Mouse (Mus musculus) midbrain, embryonic 12.5 days (tissue): Measurements from ENCODE around the gene Nek10. TPM values are rescaled to one million over a fixed set of nuclear protein-coding genes. Genes with fewer than 3 reads are reported as not detected.
"Not testable (repeated sequence)": the region's sequence is repeated elsewhere in the genome, so short reads cannot be mapped to it uniquely, and the experiment has no call there.

Experiments used
- ATAC-seq: fragments of 200-750 bp; cut with Nextera tagmentation; 2 replicates; pipeline ENCODE4 v1.8.0; 2017; ENCODE audit warnings: low read depth, moderate TSS enrichment, moderate library complexity; ENCODE audit not compliant: low FRiP score
- H3K27ac ChIP-seq: fragments of 300-500 bp; sonication (generic); replicated peaks from 2 replicates; pipeline ENCODE4 v1.5.1; 2016; ENCODE audit warnings: mild to moderate bottlenecking
- H3K27me3 ChIP-seq: fragments of 300-500 bp; sonication (generic); 2 replicates; pipeline ENCODE4 v1.6.1; 2016; ENCODE audit warnings: mild to moderate bottlenecking
- H3K36me3 ChIP-seq: fragments of 300-500 bp; sonication (generic); 2 replicates; pipeline ENCODE4 v1.6.1; 2016
- H3K4me1 ChIP-seq: fragments of 300-500 bp; sonication (generic); 2 replicates; pipeline ENCODE4 v1.6.1; 2016
- H3K4me2 ChIP-seq: fragments of 300-500 bp; sonication (generic); replicated peaks from 2 replicates; pipeline ENCODE4 v1.6.1; 2016; ENCODE audit warnings: mild to moderate bottlenecking, moderate library complexity
- H3K4me3 ChIP-seq: fragments of 300-500 bp; sonication (generic); 2 replicates; pipeline ENCODE4 v1.5.1; 2016; ENCODE audit warnings: mild to moderate bottlenecking
- H3K9ac ChIP-seq: fragments of 300-500 bp; sonication (generic); replicated peaks from 2 replicates; pipeline ENCODE4 v1.6.1; 2016; ENCODE audit warnings: mild to moderate bottlenecking, moderate library complexity
- H3K9me3 ChIP-seq: fragments of 300-500 bp; sonication (generic); 2 replicates; pipeline ENCODE4 v1.6.1; 2016; ENCODE audit warnings: mild to moderate bottlenecking
- WGBS: fragments of 180-500 bp; shearing (Covaris S2); methylation state at CpG from one replicate; pipeline ENCODE4 v1.1.7; 2016; 5-methylcytosine and 5-hydroxymethylcytosine counted together
- polyA plus RNA-seq: library from polyadenylated mRNA; unstranded; fragments of >200 nt; fragmentation: Nextera tagmentation; extraction: Ambion mirVana; gene quantifications from 2 replicates; pipeline ENCODE4 v1.2.1, GENCODE M21; 2016

Nek10 gene
- polyA plus RNA-seq, 1 experiment from 2014 or later, result 0.01 TPM

GRCm38 (mm10) chr14:15034638-15035037 is 231.4 kb downstream of the Nek10 start:
- 79% methylated on average over 8 of the region's 8 CpGs for WGBS
- H3K9ac ChIP-seq, H3K4me3 ChIP-seq: not testable (repeated sequence)

GRCm38 (mm10) chr14:15048186-15048585 is 245.0 kb downstream of the Nek10 start:
- H3K27me3 ChIP-seq, result no peaks in the 10 kb centered on the region
- H3K4me3 ChIP-seq, result no peak overlapping the region
- H3K27ac ChIP-seq, result no peak overlapping the region
- no peaks in the 10 kb centered on the region for H3K36me3 ChIP-seq
- H3K4me2 ChIP-seq, result no peak overlapping the region
- no peaks in the 10 kb centered on the region for H3K4me1 ChIP-seq
- ATAC-seq, result no peak
- H3K9me3 ChIP-seq, result no peaks in the 10 kb centered on the region
- 75% methylated on average over 4 of the region's 4 CpGs for WGBS
- no peak overlapping the region for H3K9ac ChIP-seq

More at GRCm38 (mm10) chr14:15034638-15035037, 231.4 kb downstream of the Nek10 start:
- H3K9me3 ChIP-seq, H3K27me3 ChIP-seq, H3K27ac ChIP-seq, H3K4me2 ChIP-seq, H3K36me3 ChIP-seq, H3K4me1 ChIP-seq, ATAC-seq: not testable (repeated sequence)

- H3K9ac ChIP-seq, result no peak overlapping the region
- H3K4me1 ChIP-seq, result no peaks in the 10 kb centered on the region
These were observed 258.3 kb downstream of the Nek10 start for GRCm38 (mm10) chr14:15061496-15061895.

More at GRCm38 (mm10) chr14:15061496-15061895, 258.3 kb downstream of the Nek10 start:
- H3K4me2 ChIP-seq, result no peak overlapping the region
- 72% methylated on average over 2 of the region's 2 CpGs for WGBS
- no peaks in the 10 kb centered on the region for H3K27me3 ChIP-seq
- no peak overlapping the region for H3K27ac ChIP-seq
- no peak overlapping the region for H3K4me3 ChIP-seq
- ATAC-seq, result no peak
- H3K9me3 ChIP-seq, result no peaks in the 10 kb centered on the region
- no peaks in the 10 kb centered on the region for H3K36me3 ChIP-seq

Other genes with a start within 250 kb of the Nek10 start
- gene Slc4a7, start 101.1 kb upstream of the Nek10 start, polyA plus RNA-seq, result 48.8 and 49.9 TPM in 2 replicates